Mouse (Mus musculus) kidney, postnatal 0 days (tissue): ENCODE measurements around the gene Trmt10a. TPM values are rescaled to one million over a fixed set of nuclear protein-coding genes. Genes with fewer than 3 reads are reported as not detected.

Experiments used
- ATAC-seq: fragments of 200-750 bp; cut with Nextera tagmentation; replicated peaks from 2 replicates; pipeline ENCODE4 v1.8.0; 2017; ENCODE audit warnings: low read depth, moderate number of reproducible peaks, moderate TSS enrichment, moderate library complexity; ENCODE audit not compliant: low FRiP score
- DNase-seq: peaks from one replicate; pipeline ENCODE4 v3.0.0-alpha.2; 2016; ENCODE audit warnings: low spot score
- H3K27ac ChIP-seq: fragments of 300-500 bp; sonication (generic); 2 replicates; pipeline ENCODE4 v1.5.1; 2014; ENCODE audit warnings: mild to moderate bottlenecking
- H3K27me3 ChIP-seq: fragments of 300-500 bp; sonication (generic); 2 replicates; pipeline ENCODE4 v1.6.1; 2014; ENCODE audit warnings: low read length, mixed read lengths; ENCODE audit not compliant: insufficient read depth
- H3K36me3 ChIP-seq: fragments of 300-500 bp; sonication (generic); 2 replicates; pipeline ENCODE4 v1.6.1; 2014; ENCODE audit warnings: low read length, mixed read lengths; ENCODE audit not compliant: insufficient read depth
- H3K4me1 ChIP-seq: fragments of 300-500 bp; sonication (generic); replicated peaks from 2 replicates; pipeline ENCODE4 v1.6.1; 2014; ENCODE audit warnings: antibody characterized with exemption, low read length, mixed read lengths; ENCODE audit not compliant: insufficient read depth
- H3K4me2 ChIP-seq: fragments of 300-500 bp; sonication (generic); 2 replicates; pipeline ENCODE4 v1.6.1; 2014; ENCODE audit warnings: mild to moderate bottlenecking, low read length, moderate library complexity, mixed read lengths
- H3K4me3 ChIP-seq: fragments of 300-500 bp; sonication (generic); replicated peaks from 2 replicates; pipeline ENCODE4 v1.5.1; 2014; ENCODE audit warnings: low read depth, low read length
- H3K9ac ChIP-seq: fragments of 300-500 bp; sonication (generic); 2 replicates; pipeline ENCODE4 v1.6.1; 2014; ENCODE audit warnings: low read depth, low read length
- H3K9me3 ChIP-seq: fragments of 300-500 bp; sonication (generic); replicated peaks from 2 replicates; pipeline ENCODE4 v1.6.1; 2016; ENCODE audit warnings: low read length, inconsistent platforms, mixed read lengths
- CTCF ChIP-seq: IDR thresholded peaks from 2 replicates; pipeline ENCODE4 v1.5.1; 2016; ENCODE audit warnings: antibody characterized with exemption, low read depth, mild to moderate bottlenecking, moderate library complexity
- WGBS: fragments of 180-500 bp; shearing (Covaris S2); extraction: QIAGEN DNeasy Blood & Tissue Kit; methylation state at CpG from one replicate; pipeline ENCODE4 v1.1.7; 2014; 5-methylcytosine and 5-hydroxymethylcytosine counted together
- polyA plus RNA-seq: library from polyadenylated mRNA; unstranded; fragments of >200 nt; fragmentation: Nextera tagmentation; extraction: Ambion mirVana; gene quantifications from 2 replicates; pipeline ENCODE4 v1.2.1, GENCODE M21; 2015

The Trmt10a gene
- polyA plus RNA-seq, 1 experiment from 2014 or later = 13.2 TPM

DNA sequence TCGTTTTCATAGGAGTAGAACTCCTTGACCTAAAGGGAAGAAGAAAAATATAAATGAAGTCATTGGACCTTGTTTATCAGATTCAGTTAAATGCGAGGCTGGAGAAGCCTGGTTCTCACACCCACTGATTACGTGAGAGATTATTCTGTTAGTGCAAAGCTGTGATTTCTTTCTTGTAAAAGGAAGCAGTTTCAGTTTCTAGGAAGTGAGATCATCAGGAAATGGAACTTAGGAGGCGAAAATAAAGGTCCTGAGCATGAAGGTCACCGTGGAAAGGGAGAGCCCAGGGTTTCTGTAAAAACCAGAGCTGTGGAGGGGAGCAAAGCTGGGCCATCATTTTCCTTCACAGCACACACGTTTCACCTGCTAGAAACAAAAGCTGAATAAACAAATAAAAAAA is 24.9 kb upstream of the Trmt10a start:
- TF ChIP-seq CTCF = no peak
- DNase-seq (peak; percentile 54), ATAC-seq (no peak)
- Histone ChIP-seq H3K9ac (no peak overlapping the region), H3K36me3 (no peaks in the 10 kb centered on the region), H3K4me2 (peak overlapping the region; percentile 21; the same call in 1 of the 2 replicates), H3K27ac (peak overlapping the region; percentile 31; the same call in 1 of the 2 replicates), H3K4me3 (no peak overlapping the region), H3K9me3 (no peaks in the 10 kb centered on the region), H3K27me3 (no peaks in the 10 kb centered on the region), H3K4me1 (no peaks in the 10 kb centered on the region)
- WGBS = 56% methylated on average over 6 of the region's 6 CpGs

GRCm38 (mm10) chr3:138118831-138119230 is 24.4 kb upstream of the Trmt10a start:
- no peaks in the 10 kb centered on the region for H3K36me3 ChIP-seq
- H3K4me1 ChIP-seq = no peaks in the 10 kb centered on the region
- TF ChIP-seq CTCF = no peak
- WGBS = 57% methylated on average over 14 of the region's 14 CpGs
- H3K9ac ChIP-seq = no peak overlapping the region
- DNase-seq = peak; percentile 64
- ATAC-seq = no peak
- H3K27ac ChIP-seq = 0 out of 2 replicates have a peak overlapping the region, but pooled peaks have one; percentile 31
- H3K27me3 ChIP-seq = no peaks in the 10 kb centered on the region
- H3K4me3 ChIP-seq = 0 out of 2 replicates have a peak overlapping the region, but pooled peaks have one; percentile 3
- H3K4me2 ChIP-seq = peak overlapping the region; percentile 21; the same call in 1 of the 2 replicates
- no peaks in the 10 kb centered on the region for H3K9me3 ChIP-seq

- no peak overlapping the region for H3K4me2 ChIP-seq
- ATAC-seq = no peak
- WGBS = 87% methylated on average over 16 of the region's 16 CpGs
Measured at GRCm38 (mm10) chr3:138119444-138120105, 23.7 kb upstream of the Trmt10a start.

GRCm38 (mm10) chr3:138121461-138121860 is 21.8 kb upstream of the Trmt10a start:
- Histone ChIP-seq H3K4me1 (no peaks in the 10 kb centered on the region), H3K27ac (no peak overlapping the region), H3K4me2 (no peak overlapping the region), H3K36me3 (no peaks in the 10 kb centered on the region), H3K4me3 (no peak overlapping the region), H3K9ac (no peak overlapping the region), H3K27me3 (no peaks in the 10 kb centered on the region), H3K9me3 (no peaks in the 10 kb centered on the region)
- DNase-seq = no peak
- WGBS = 93% methylated on average over 2 of the region's 2 CpGs
- no peak for ATAC-seq
- TF ChIP-seq CTCF = no peak

More at GRCm38 (mm10) chr3:138119444-138120105, 23.7 kb upstream of the Trmt10a start:
- H3K4me1 ChIP-seq = no peaks in the 10 kb centered on the region
- no peak overlapping the region for H3K9ac ChIP-seq
- H3K36me3 ChIP-seq = no peaks in the 10 kb centered on the region
- TF ChIP-seq CTCF = no peak
- no peaks in the 10 kb centered on the region for H3K9me3 ChIP-seq
- DNase-seq = no peak
- no peaks in the 10 kb centered on the region for H3K27me3 ChIP-seq
- no peak overlapping the region for H3K27ac ChIP-seq
- H3K4me3 ChIP-seq = no peak overlapping the region

- Histone ChIP-seq H3K27ac (no peak overlapping the region), H3K27me3 (no peaks in the 10 kb centered on the region), H3K4me1 (no peaks in the 10 kb centered on the region), H3K4me2 (no peak overlapping the region), H3K4me3 (no peak overlapping the region), H3K9me3 (no peaks in the 10 kb centered on the region), H3K9ac (no peak overlapping the region), H3K36me3 (no peaks in the 10 kb centered on the region)
- WGBS = 56% methylated on average over 10 of the region's 10 CpGs
- no peak for DNase-seq
- no peak for ATAC-seq
- TF ChIP-seq CTCF = no peak
Measured at GRCm38 (mm10) chr3:138123842-138124241, 19.4 kb upstream of the Trmt10a start.

DNA sequence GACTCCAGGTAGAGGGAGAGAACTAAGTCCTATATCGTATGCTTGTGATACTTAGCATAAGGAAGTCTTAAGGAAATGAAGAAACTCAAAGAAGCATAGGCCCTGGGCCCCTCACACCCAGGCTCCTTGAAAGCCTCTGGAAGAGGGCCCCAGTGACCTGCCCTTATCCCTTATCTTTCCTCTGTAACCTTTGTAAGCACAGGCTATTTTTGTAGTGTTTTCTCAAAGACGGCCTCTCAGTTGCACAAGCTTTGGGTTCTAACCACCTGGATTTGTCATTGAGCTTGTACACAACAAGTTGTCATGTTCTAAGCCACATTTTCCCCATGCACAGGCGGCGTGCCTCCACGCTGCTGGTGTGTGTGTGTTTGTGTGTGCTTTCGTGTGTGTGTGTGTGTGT is 14.1 kb upstream of the Trmt10a start:
- WGBS = 91% methylated on average over 6 of the region's 6 CpGs
- Histone ChIP-seq H3K27ac (no peak overlapping the region), H3K9ac (no peak overlapping the region), H3K27me3 (no peaks in the 10 kb centered on the region), H3K4me3 (no peak overlapping the region), H3K4me1 (no peaks in the 10 kb centered on the region), H3K9me3 (no peaks in the 10 kb centered on the region), H3K4me2 (no peak overlapping the region), H3K36me3 (no peaks in the 10 kb centered on the region)
- ATAC-seq (no peak), DNase-seq (no peak)
- no peak for TF ChIP-seq CTCF

GRCm38 (mm10) chr3:138130692-138131091 is 12.6 kb upstream of the Trmt10a start:
- no peaks in the 10 kb centered on the region for H3K27me3 ChIP-seq
- H3K4me2 ChIP-seq = no peak overlapping the region
- no peaks in the 10 kb centered on the region for H3K36me3 ChIP-seq
- no peak overlapping the region for H3K27ac ChIP-seq
- H3K4me3 ChIP-seq = no peak overlapping the region
- WGBS = 67% methylated on average over 1 of the region's 1 CpGs
- H3K4me1 ChIP-seq = no peaks in the 10 kb centered on the region
- no peak overlapping the region for H3K9ac ChIP-seq
- no peak for DNase-seq
- no peak for TF ChIP-seq CTCF
- no peaks in the 10 kb centered on the region for H3K9me3 ChIP-seq
- no peak for ATAC-seq
